Mouse (Mus musculus) erythroblast, embryonic 14.5 days (primary cell): ENCODE data around the gene Uhrf1bp1l. TPM values are rescaled to one million over a fixed set of nuclear protein-coding genes. Genes with fewer than 3 reads are reported as not detected.
"Not testable (repeated sequence)": the region's sequence is repeated elsewhere in the genome, so short reads cannot be mapped to it uniquely, and the experiment has no call there.

ENCODE experiments used
- H3K27me3 ChIP-seq: 2 replicates; pipeline ENCODE4 v1.6.1; 2012; ENCODE audit warnings: inconsistent platforms; ENCODE audit not compliant: control insufficient read depth
- H3K36me3 ChIP-seq: 2 replicates; pipeline ENCODE4 v1.6.1; 2012; ENCODE audit warnings: mild to moderate bottlenecking, inconsistent platforms; ENCODE audit not compliant: control insufficient read depth
- H3K4me1 ChIP-seq: 2 replicates; pipeline ENCODE4 v1.6.1; 2012; ENCODE audit warnings: inconsistent platforms; ENCODE audit not compliant: control insufficient read depth
- H3K4me3 ChIP-seq: replicated peaks from 2 replicates; pipeline ENCODE3; 2012; ENCODE audit warnings: moderate library complexity, mild to moderate bottlenecking, inconsistent platforms
- H3K9me3 ChIP-seq: 2 replicates; pipeline ENCODE4 v1.6.1; 2012; ENCODE audit warnings: low read length, inconsistent platforms, mixed read lengths; ENCODE audit not compliant: control insufficient read depth
- GATA1 ChIP-seq: IDR thresholded peaks from 2 replicates; pipeline ENCODE4 v1.6.1; 2012; ENCODE audit warnings: low read length, inconsistent platforms, mixed read lengths
- TAL1 ChIP-seq: IDR thresholded peaks from 3 replicates; pipeline ENCODE4 v1.6.1; 2012; ENCODE audit warnings: low read length, inconsistent platforms, mixed read lengths
- polyA plus RNA-seq: library from polyadenylated mRNA; stranded (reverse); fragments of >175 nt; gene quantifications from 2 replicates; pipeline ENCODE4 v1.2.3, GENCODE M21; 2012

Uhrf1bp1l gene
- polyA plus RNA-seq = 0.23 and 0.64 TPM in 2 replicates

- Histone ChIP-seq H3K27me3 (peaks cover 5% of the 10 kb centered on the region; the same call in 1 of the 2 replicates), H3K4me3 (peak within 1 kb of the TSS; percentile 94), H3K36me3 (no peaks in the 10 kb centered on the region), H3K4me1 (peaks cover 24% of the 10 kb centered on the region), H3K9me3 (no peaks in the 10 kb centered on the region)
- no peak for TF ChIP-seq GATA1
Measured at GRCm38 (mm10) chr10:89744871-89745665, at the start of gene Uhrf1bp1l. TSS of gene Uhrf1bp1l (plus strand) at chr10:89744991.

- peaks cover 2% of the 10 kb centered on the region for H3K4me1 ChIP-seq
- peaks cover 5% of the 10 kb centered on the region for H3K27me3 ChIP-seq
- no peaks in the 10 kb centered on the region for H3K9me3 ChIP-seq
- H3K4me3 ChIP-seq = peak overlapping the region; percentile 43
- TF ChIP-seq TAL1 (no peak), GATA1 (no peak)
- H3K36me3 ChIP-seq = no peaks in the 10 kb centered on the region
Measured at GRCm38 (mm10) chr10:89695194-89695911, 49.4 kb upstream of the Uhrf1bp1l start.

GRCm38 (mm10) chr10:89696270-89696669 lies 48.5 kb upstream of the Uhrf1bp1l start:
- not testable (repeated sequence) for H3K9me3 ChIP-seq, H3K36me3 ChIP-seq, H3K4me1 ChIP-seq, H3K27me3 ChIP-seq, H3K4me3 ChIP-seq

GRCm38 (mm10) chr10:89697956-89698355 lies 46.8 kb upstream of the Uhrf1bp1l start:
- H3K9me3 ChIP-seq = no peaks in the 10 kb centered on the region

GRCm38 (mm10) chr10:89703042-89703441 lies 41.7 kb upstream of the Uhrf1bp1l start:
- no peak overlapping the region for H3K4me3 ChIP-seq
- no peaks in the 10 kb centered on the region for H3K36me3 ChIP-seq
- H3K9me3 ChIP-seq = no peaks in the 10 kb centered on the region
- no peaks in the 10 kb centered on the region for H3K4me1 ChIP-seq
- TF ChIP-seq TAL1 (no peak), GATA1 (no peak)
- no peaks in the 10 kb centered on the region for H3K27me3 ChIP-seq

More at GRCm38 (mm10) chr10:89697956-89698355, 46.8 kb upstream of the Uhrf1bp1l start:
- TF ChIP-seq TAL1 (no peak), GATA1 (no peak)
- Histone ChIP-seq H3K4me3 (no peak overlapping the region), H3K36me3 (no peaks in the 10 kb centered on the region), H3K27me3 (peaks cover 5% of the 10 kb centered on the region), H3K4me1 (no peaks in the 10 kb centered on the region)

GRCm38 (mm10) chr10:89707397-89707796 lies 37.4 kb upstream of the Uhrf1bp1l start:
- H3K27me3 ChIP-seq = no peaks in the 10 kb centered on the region
- H3K9me3 ChIP-seq = no peaks in the 10 kb centered on the region
- TF ChIP-seq GATA1 (no peak), TAL1 (no peak)
- H3K36me3 ChIP-seq = peaks cover 5% of the 10 kb centered on the region
- no peak overlapping the region for H3K4me3 ChIP-seq
- no peaks in the 10 kb centered on the region for H3K4me1 ChIP-seq

GRCm38 (mm10) chr10:89708720-89709119 lies 36.1 kb upstream of the Uhrf1bp1l start:
- H3K4me3 ChIP-seq = no peak overlapping the region
- peaks cover 18% of the 10 kb centered on the region for H3K36me3 ChIP-seq
- H3K9me3 ChIP-seq = no peaks in the 10 kb centered on the region
- TF ChIP-seq TAL1 = no peak
- TF ChIP-seq GATA1 = no peak
- no peaks in the 10 kb centered on the region for H3K4me1 ChIP-seq
- H3K27me3 ChIP-seq = no peaks in the 10 kb centered on the region

- no peak for TF ChIP-seq TAL1
- TF ChIP-seq GATA1 = no peak
- H3K36me3 ChIP-seq = peaks cover 45% of the 10 kb centered on the region
- no peaks in the 10 kb centered on the region for H3K4me1 ChIP-seq
- no peaks in the 10 kb centered on the region for H3K9me3 ChIP-seq
- H3K27me3 ChIP-seq = no peaks in the 10 kb centered on the region
- H3K4me3 ChIP-seq = no peak overlapping the region
Measured at GRCm38 (mm10) chr10:89714910-89715309, 29.9 kb upstream of the Uhrf1bp1l start.

GRCm38 (mm10) chr10:89720252-89720651 lies 24.5 kb upstream of the Uhrf1bp1l start:
- no peaks in the 10 kb centered on the region for H3K27me3 ChIP-seq
- no peak for TF ChIP-seq GATA1
- no peak for TF ChIP-seq TAL1
- no peaks in the 10 kb centered on the region for H3K9me3 ChIP-seq
- peaks cover 41% of the 10 kb centered on the region for H3K36me3 ChIP-seq
- no peak overlapping the region for H3K4me3 ChIP-seq
- H3K4me1 ChIP-seq = no peaks in the 10 kb centered on the region
